Mouse (Mus musculus) embryonic facial prominence, embryonic 12.5 days (tissue): ENCODE data around the gene Zfp870. TPM values are rescaled to one million over a fixed set of nuclear protein-coding genes. Genes with fewer than 3 reads are reported as not detected.
"Not testable (repeated sequence)": the region's sequence is repeated elsewhere in the genome, so short reads cannot be mapped to it uniquely, and the experiment has no call there.

Experiments used
- ATAC-seq: fragments of 200-750 bp; cut with Nextera tagmentation; 2 replicates; pipeline ENCODE4 v1.8.0; 2017; ENCODE audit not compliant: insufficient number of reproducible peaks, insufficient read depth, low FRiP score, low TSS enrichment
- H3K27ac ChIP-seq: fragments of 300-500 bp; sonication (generic); 2 replicates; pipeline ENCODE4 v1.5.1; 2016; ENCODE audit warnings: mild to moderate bottlenecking
- H3K27me3 ChIP-seq: fragments of 300-500 bp; sonication (generic); 2 replicates; pipeline ENCODE4 v1.6.1; 2016; ENCODE audit warnings: mild to moderate bottlenecking, moderate library complexity
- H3K36me3 ChIP-seq: fragments of 300-500 bp; sonication (generic); 2 replicates; pipeline ENCODE4 v1.6.1; 2016; ENCODE audit warnings: mild to moderate bottlenecking
- H3K4me1 ChIP-seq: fragments of 300-500 bp; sonication (generic); 2 replicates; pipeline ENCODE4 v1.6.1; 2016
- H3K4me2 ChIP-seq: fragments of 300-500 bp; sonication (generic); replicated peaks from 2 replicates; pipeline ENCODE4 v1.6.1; 2016; ENCODE audit warnings: mild to moderate bottlenecking, moderate library complexity
- H3K4me3 ChIP-seq: fragments of 300-500 bp; sonication (generic); 2 replicates; pipeline ENCODE4 v1.5.1; 2016; ENCODE audit warnings: mild to moderate bottlenecking
- H3K9ac ChIP-seq: fragments of 300-500 bp; sonication (generic); 2 replicates; pipeline ENCODE4 v1.6.1; 2016; ENCODE audit warnings: mild to moderate bottlenecking, moderate library complexity
- H3K9me3 ChIP-seq: fragments of 300-500 bp; sonication (generic); 2 replicates; pipeline ENCODE4 v1.6.1; 2016; ENCODE audit warnings: mild to moderate bottlenecking, moderate library complexity
- WGBS: fragments of 180-500 bp; shearing (Covaris S2); methylation state at CpG from one replicate; pipeline ENCODE4 v1.1.7; 2016; 5-methylcytosine and 5-hydroxymethylcytosine counted together
- polyA plus RNA-seq: library from polyadenylated mRNA; unstranded; fragments of >200 nt; fragmentation: Nextera tagmentation; extraction: Ambion mirVana; gene quantifications from 2 replicates; pipeline ENCODE4 v1.2.1, GENCODE M21; 2016

Gene Zfp870
- polyA plus RNA-seq, 1 experiment from 2014 or later, result 8.9 TPM

- H3K27me3 ChIP-seq, H3K27ac ChIP-seq, H3K36me3 ChIP-seq, H3K9ac ChIP-seq, ATAC-seq, H3K4me3 ChIP-seq, H3K4me1 ChIP-seq, H3K4me2 ChIP-seq, H3K9me3 ChIP-seq: not testable (repeated sequence)
- WGBS, result 54% methylated on average over 5 of the region's 7 CpGs
Observed at GRCm38 (mm10) chr17:32867266-32867665, 24.2 kb downstream of the Zfp870 start.

DNA sequence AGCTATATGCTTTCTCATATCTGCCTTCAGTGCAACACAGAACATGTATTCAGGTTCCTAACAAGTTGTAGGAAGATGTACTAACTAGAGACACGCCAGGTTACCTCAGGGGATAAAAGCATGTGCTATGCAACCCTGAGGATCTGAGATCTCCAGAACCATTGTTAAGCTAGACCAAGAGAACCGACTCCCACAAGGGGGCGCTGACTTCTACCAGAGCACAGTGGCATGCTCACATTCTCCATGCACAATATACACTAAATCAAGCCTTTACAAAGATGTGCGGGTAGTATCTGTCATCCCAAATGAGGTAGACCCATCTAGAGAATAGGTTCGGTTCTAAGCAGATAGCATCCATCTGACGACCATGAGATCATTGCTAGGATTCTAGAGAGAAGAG is 34.7 kb downstream of the Zfp870 start:
- H3K4me3 ChIP-seq, H3K9ac ChIP-seq, H3K27me3 ChIP-seq, H3K4me1 ChIP-seq, H3K27ac ChIP-seq, H3K4me2 ChIP-seq, ATAC-seq, H3K9me3 ChIP-seq, H3K36me3 ChIP-seq: not testable (repeated sequence)
- WGBS, result 72% methylated on average over 4 of the region's 6 CpGs

- Histone ChIP-seq H3K27me3 (no peaks in the 10 kb centered on the region), H3K4me2 (no peak overlapping the region), H3K27ac (no peak overlapping the region), H3K9me3 (no peaks in the 10 kb centered on the region), H3K4me1 (no peaks in the 10 kb centered on the region), H3K4me3 (no peak overlapping the region), H3K36me3 (no peaks in the 10 kb centered on the region), H3K9ac (no peak overlapping the region)
- ATAC-seq, result no peak
- WGBS, result 55% methylated on average over 7 of the region's 7 CpGs
Observed at GRCm38 (mm10) chr17:32851581-32851980, 39.9 kb downstream of the Zfp870 start.

GRCm38 (mm10) chr17:32841388-32841787 is 50.1 kb downstream of the Zfp870 start:
- Histone ChIP-seq H3K27ac (no peak overlapping the region), H3K27me3 (no peaks in the 10 kb centered on the region), H3K9me3 (no peaks in the 10 kb centered on the region), H3K4me1 (0 out of 2 replicates have a peak, but pooled peaks cover 3% of the 10 kb centered on the region), H3K4me2 (no peak overlapping the region), H3K36me3 (no peaks in the 10 kb centered on the region), H3K9ac (no peak overlapping the region), H3K4me3 (no peak overlapping the region)
- ATAC-seq, result no peak
- 68% methylated on average over 2 of the region's 2 CpGs for WGBS

DNA sequence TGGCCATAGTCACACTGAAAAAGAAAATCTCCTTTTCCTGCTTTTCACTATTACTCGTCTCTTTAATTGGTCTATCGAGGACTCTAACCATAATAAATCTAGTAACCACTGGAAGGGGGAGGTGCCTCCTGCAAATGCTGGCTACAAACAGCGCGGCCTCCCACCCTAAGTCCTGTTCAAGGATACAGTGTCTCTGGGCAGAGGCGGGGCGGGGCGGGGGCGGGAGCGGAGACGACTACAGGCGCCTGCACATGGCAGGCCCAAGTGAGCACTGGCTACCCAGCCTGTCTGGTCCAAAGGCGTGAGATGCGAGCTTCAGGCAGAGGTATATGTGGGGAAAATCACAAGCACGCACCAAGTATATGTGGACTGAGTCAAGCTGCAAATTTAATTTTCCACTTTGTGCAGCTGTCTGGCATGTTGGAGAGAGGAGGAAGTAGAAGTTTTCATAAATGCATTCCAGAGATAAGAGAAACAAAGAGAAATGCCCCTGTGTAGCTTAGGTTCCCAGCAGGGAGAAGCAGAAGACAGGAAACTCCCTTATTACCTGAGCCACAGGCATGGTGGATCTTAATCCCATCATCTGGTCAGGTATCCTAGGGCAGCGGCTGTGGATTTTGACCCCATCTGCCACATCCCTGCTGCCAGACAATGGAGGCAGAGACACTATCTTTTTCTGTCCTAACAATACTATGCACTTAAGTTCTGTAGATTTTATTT is 52.2 kb downstream of the Zfp870 start:
- Histone ChIP-seq H3K4me1 (0 out of 2 replicates have a peak, but pooled peaks cover 3% of the 10 kb centered on the region), H3K27me3 (no peaks in the 10 kb centered on the region), H3K9me3 (no peaks in the 10 kb centered on the region), H3K36me3 (no peaks in the 10 kb centered on the region), H3K9ac (no peak overlapping the region), H3K4me2 (peak overlapping the region; percentile 8; the same call in 1 of the 2 replicates), H3K4me3 (no peak overlapping the region), H3K27ac (no peak overlapping the region)
- ATAC-seq, result no peak
- WGBS, result 35% methylated on average over 15 of the region's 15 CpGs

DNA sequence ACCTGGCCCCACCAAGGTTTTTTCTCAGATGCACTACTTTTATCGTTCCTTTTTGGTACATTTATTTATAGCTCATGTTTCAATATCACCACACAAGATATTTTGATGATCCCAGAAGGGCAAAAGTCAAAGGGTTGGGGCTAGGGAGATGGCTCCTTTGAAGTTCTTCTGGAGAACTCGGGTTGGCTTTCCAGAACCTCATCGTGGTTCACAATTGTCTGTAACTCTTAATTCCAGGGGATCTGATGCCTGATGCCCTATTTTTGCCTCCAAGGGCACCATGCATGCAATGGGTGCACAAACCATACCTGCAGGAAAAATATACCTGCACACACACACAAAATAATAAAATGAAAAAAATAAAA is 61.0 kb downstream of the Zfp870 start:
- Histone ChIP-seq H3K9ac (peak overlapping the region; percentile 92; the same call in 1 of the 2 replicates), H3K4me3 (peak overlapping the region; percentile 79), H3K4me2 (peak overlapping the region; percentile 77), H3K36me3 (peaks cover 15% of the 10 kb centered on the region; the same call in 1 of the 2 replicates), H3K4me1 (peaks cover 6% of the 10 kb centered on the region; the same call in 1 of the 2 replicates), H3K27me3 (no peaks in the 10 kb centered on the region), H3K27ac (no peak overlapping the region), H3K9me3 (no peaks in the 10 kb centered on the region)
- 39% methylated on average over 3 of the region's 3 CpGs for WGBS
- no peak for ATAC-seq

DNA sequence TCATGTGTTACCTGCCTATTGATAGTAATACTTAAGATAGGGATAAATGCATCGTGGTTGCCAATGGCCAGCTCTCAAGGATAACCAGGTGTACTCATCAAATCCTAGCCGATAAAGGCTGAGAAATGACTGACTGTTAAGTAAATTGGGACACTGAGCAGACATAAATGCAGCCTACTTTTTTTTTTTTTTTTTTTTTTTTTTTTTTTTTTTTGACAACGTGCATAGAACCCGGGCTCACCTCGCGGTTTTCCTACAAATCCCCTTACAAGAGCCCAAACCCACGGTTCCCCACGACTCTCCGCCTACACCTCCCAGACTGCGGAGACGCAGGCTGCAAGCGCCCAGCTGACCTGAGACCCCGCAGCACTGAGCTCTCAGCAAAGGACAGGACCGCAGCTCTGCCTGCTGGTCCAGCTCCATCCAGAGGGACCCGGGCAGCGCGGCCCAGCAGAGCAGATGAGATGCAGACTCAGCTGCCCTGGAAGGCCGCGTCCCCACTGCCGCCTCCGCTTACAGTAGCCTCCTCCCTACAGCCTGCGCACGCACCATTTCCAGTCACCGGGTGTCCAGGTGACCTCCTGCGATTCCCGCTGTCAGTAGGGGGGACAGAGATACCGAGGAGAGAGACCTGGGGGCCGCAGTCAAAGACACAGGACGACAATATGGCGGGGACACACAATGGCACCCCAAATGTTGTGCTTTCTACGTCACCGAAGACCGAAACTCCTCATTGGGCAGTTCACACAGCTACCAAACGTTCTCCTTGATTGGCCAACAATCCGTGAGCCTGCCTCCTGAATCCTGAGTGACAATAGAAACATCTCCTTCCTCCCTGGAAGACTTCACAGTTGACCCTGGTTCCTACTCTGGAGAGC is 61.7 kb downstream of the Zfp870 start, which contains the start of gene Zfp799:
Zfp799 (minus strand) TSS at position 722 of the 878 bp plus-strand sequence.
- 2% methylated on average over 35 of the region's 35 CpGs for WGBS
- peak within 1 kb of the TSS; percentile 77 for H3K4me2 ChIP-seq
- H3K9ac ChIP-seq, result peak within 1 kb of the TSS; percentile 92
- no peaks in the 10 kb centered on the region for H3K9me3 ChIP-seq
- ATAC-seq, result peak; percentile 94
- H3K27ac ChIP-seq, result peak within 1 kb of the TSS; percentile 75
- peaks cover 6% of the 10 kb centered on the region; the same call in 1 of the 2 replicates for H3K4me1 ChIP-seq
- H3K4me3 ChIP-seq, result peak within 1 kb of the TSS; percentile 79
- H3K36me3 ChIP-seq, result peaks cover 19% of the 10 kb centered on the region
- no peaks in the 10 kb centered on the region for H3K27me3 ChIP-seq

Other genes with a start within 250 kb of the Zfp870 start
- gene Cyp4f40, start 232.7 kb downstream of the Zfp870 start, polyA plus RNA-seq, result not detected in 2 replicates
- 0.15 and 0.24 TPM in 2 replicates for gene Cyp4f15, start 206.0 kb downstream of the Zfp870 start, polyA plus RNA-seq
- gene Zfp871, start 103.4 kb downstream of the Zfp870 start, polyA plus RNA-seq, result 49.0 and 51.2 TPM in 2 replicates
- 9.6 and 10.3 TPM in 2 replicates for gene Zfp811, start 81.7 kb downstream of the Zfp870 start, polyA plus RNA-seq
- gene Zfp799, start 61.4 kb downstream of the Zfp870 start, polyA plus RNA-seq, result 19.4 and 23.5 TPM in 2 replicates
- not detected in 2 replicates for gene Cyp4f14, start 25.7 kb upstream of the Zfp870 start, polyA plus RNA-seq
- 8.0 and 8.8 TPM in 2 replicates for gene Cyp4f13, start 55.8 kb upstream of the Zfp870 start, polyA plus RNA-seq
- gene Zfp472, start 74.2 kb upstream of the Zfp870 start, polyA plus RNA-seq, result 12.2 and 12.6 TPM in 2 replicates
- gene Zfp952, start 101.5 kb upstream of the Zfp870 start, polyA plus RNA-seq, result 15.9 and 16.1 TPM in 2 replicates
- gene Zfp763, start 141.8 kb upstream of the Zfp870 start, polyA plus RNA-seq, result 22.3 and 23.3 TPM in 2 replicates
- not detected in 2 replicates for gene 4921501E09Rik, start 176.4 kb upstream of the Zfp870 start, polyA plus RNA-seq
- 9.9 and 10.4 TPM in 2 replicates for gene Zfp563, start 197.7 kb upstream of the Zfp870 start, polyA plus RNA-seq
- gene Morc2b, start 248.0 kb upstream of the Zfp870 start, polyA plus RNA-seq, result not detected in 2 replicates